Mouse (Mus musculus) Muller cell, postnatal 12 days (primary cell): ENCODE measurements around the gene Ap1s3.
"Not testable (repeated sequence)": the region's sequence is repeated elsewhere in the genome, so short reads cannot be mapped to it uniquely, and the experiment has no call there.

Source experiments
- DNase-seq: peaks from one replicate; pipeline ENCODE4 v3.0.0-alpha.2; 2015; ENCODE audit errors: inconsistent ontology term

Gene Ap1s3

DNA sequence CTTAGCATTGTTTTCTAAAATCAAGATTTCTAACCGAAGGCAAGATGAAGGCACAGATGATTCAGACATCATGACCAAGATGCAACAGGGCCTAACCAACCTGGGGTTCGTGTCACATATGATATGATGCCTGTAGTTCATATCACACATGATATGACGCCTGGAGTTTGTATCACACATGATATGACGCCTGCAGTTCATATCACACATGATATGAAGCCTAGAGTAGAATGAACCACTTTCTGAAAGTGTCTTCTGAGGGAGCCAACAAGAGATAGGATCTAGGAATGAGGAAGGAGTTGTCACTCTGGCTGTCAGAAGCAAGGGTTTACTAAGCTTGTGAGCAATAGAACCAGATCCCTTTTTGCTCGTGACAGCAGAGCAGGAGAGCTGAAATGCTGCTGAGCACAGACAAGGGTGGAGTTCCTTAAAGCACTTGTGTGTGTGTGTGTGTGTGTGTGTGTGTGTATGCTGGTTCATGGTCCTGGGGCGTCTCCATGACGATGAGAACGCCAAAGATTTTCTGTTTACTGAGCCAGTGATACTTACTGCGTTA lies 2.3 kb downstream of the Ap1s3 start:
- no peak for DNase-seq

GRCm38 (mm10) chr1:79664911-79665310 lies 6.9 kb downstream of the Ap1s3 start:
- DNase-seq = no peak

- DNase-seq = no peak
Observed at GRCm38 (mm10) chr1:79659598-79659997, 12.2 kb downstream of the Ap1s3 start.

- DNase-seq = no peak
Observed at GRCm38 (mm10) chr1:79657411-79657810, 14.4 kb downstream of the Ap1s3 start.

DNA sequence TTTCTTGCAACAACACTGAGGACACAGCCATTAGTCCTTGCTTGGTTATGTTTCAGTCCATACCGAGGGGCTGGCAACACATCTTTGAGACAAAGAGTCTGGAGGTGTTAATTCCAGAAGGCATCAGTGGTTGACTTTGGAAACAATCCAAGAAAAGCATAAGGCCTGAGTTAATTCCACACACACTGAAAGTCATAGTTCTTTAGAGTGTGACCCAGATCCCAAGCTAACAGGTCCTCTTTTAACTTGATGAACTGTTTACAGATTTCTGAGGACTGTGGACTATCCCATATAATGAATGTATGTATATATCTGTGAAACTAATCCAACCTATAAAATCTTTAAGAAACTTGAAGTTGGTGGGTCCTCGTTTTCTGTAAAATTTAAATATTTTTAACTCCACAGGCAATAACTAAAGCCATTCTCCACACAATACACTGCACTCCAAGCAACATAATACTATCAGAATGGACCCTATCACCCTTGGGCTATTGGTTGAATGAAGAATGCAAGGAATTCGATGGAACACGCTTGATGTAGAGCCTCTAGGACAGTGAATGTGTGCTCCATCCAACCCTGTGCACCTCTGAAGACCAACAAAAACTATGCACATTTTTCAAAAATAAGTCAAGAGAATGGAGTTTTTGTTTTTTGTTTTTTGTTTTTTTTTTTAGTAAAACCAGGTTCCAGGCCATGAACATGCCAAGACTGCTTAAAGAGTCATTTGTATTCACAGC lies 15.8 kb downstream of the Ap1s3 start:
- peak; percentile 47 for DNase-seq

GRCm38 (mm10) chr1:79654948-79655347 lies 16.8 kb downstream of the Ap1s3 start:
- no peak for DNase-seq

DNA sequence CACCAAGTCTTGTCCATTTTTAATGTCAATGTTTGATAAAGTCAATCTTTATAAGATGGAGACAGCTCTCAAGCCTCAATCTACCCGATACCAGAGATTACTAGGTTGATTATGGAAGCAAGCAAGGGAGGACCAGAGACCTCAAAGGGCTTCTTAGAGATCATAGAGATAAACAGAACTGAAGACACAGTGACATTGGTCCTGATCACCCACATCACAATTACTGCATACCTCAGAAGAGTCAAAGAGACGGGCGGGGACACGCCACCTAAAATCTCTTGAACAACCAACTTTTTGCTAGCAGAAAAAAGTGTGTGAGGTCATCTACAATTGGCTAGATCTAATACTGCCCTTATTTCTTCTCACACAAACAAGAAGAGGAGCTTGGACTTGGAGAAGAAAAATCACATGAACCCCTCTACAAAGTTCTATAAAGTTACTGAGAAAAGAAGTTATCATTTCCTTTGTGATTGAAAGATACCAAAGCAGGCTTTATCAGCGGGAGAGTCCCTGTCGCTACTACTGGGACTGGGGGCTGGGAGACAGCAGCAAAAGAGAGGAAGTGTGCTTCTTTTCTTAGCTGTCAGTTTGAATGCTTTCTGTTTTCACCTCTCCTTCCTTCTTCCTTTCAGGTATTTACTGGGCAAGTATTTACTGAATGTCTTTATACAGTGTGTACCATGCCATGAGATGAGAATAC lies 28.2 kb downstream of the Ap1s3 start:
- no peak for DNase-seq

DNA sequence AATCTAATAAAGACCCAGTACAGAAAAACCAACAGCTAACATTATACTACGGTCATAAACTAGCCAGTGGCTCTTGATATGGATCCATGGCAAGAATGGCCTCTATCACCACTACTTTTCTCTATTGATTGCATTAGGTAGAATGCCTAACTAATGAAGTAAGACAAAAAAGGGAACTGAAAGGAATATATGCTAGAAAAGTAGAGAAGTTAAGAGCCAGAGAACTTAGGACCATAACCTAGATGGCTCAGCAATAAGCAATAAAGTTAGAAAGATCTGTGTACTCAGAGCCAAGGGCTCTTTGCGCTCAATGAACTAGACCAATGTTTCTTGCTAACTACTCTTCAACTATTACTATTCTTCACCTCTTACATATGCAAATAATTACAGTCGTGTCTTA lies 29.1 kb downstream of the Ap1s3 start:
- no peak for DNase-seq

- no peak for DNase-seq
Observed at GRCm38 (mm10) chr1:79641355-79641754, 30.4 kb downstream of the Ap1s3 start.

DNA sequence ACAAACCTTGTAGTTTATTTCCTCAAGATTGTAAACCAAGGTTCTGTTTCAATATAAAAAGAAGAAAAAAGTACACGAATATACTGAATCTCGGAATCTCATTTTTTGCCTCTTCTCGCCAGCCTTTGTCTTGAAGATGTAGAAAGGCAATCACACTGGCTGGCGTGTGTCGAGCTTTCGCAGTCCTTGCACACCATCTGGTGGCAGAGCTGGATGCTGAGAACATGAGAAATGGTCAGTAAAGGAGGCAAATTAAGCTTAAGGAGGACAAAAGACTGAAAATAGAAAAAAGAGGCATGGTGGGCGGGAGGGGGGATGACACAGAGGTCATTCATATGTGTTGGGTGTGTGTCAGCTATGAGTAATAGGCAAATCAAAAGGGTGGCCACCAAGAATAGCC lies 31.6 kb downstream of the Ap1s3 start:
- peak; percentile 74 for DNase-seq

GRCm38 (mm10) chr1:79639683-79640082 lies 32.1 kb downstream of the Ap1s3 start:
- DNase-seq = no peak

GRCm38 (mm10) chr1:79639107-79639506 lies 32.7 kb downstream of the Ap1s3 start:
- DNase-seq = no peak

GRCm38 (mm10) chr1:79637768-79638167 lies 34.0 kb downstream of the Ap1s3 start:
- DNase-seq = no peak

- no peak for DNase-seq
Observed at GRCm38 (mm10) chr1:79631521-79631920, 40.3 kb downstream of the Ap1s3 start.

GRCm38 (mm10) chr1:79629726-79630125 lies 42.0 kb downstream of the Ap1s3 start:
- no peak for DNase-seq

- DNase-seq = no peak
Observed at GRCm38 (mm10) chr1:79626140-79626539, 45.6 kb downstream of the Ap1s3 start.

DNA sequence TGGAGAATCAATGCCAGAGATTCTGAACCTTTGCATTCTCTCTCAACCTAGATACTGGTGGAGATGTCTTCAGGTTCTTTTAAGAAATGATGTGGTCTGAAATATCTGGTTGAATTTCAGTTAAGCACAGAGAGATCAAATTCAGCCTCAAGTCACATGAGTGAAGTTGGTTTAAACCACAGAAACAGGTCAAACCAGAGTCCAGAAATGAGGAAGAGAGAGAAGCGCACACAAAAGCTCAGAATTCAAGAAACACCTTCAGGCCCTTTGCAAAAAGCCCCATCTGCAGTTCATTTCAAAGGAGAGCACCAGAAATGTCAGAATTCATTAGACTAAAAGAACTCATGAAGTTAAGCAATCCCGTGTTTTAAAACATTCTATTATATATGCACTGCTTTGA lies 52.3 kb downstream of the Ap1s3 start:
- DNase-seq = no peak

GRCm38 (mm10) chr1:79616492-79616891 lies 55.3 kb downstream of the Ap1s3 start:
- DNase-seq = peak; percentile 78

DNA sequence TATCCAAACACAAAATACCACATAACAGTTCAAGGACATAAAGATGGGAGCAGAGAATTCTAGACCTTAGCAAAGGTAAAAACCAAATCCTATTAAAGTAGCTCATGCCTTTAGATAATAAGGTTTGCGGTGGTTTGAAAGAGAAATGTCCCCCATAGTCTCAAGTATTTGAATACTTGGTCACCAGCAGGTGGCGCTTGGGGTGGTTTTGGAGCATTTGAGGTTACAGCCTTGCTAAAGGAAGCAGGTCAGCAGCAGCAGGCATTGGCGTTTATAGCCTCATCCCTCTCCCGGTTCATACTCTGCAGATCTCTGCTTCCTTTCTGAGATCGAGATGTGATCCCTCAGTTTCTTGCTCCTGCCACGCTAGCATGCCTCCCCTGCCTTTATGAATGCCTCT lies 57.3 kb downstream of the Ap1s3 start:
- no peak for DNase-seq

GRCm38 (mm10) chr1:79611271-79611670 lies 60.5 kb downstream of the Ap1s3 start:
- not testable (repeated sequence) for DNase-seq

DNA sequence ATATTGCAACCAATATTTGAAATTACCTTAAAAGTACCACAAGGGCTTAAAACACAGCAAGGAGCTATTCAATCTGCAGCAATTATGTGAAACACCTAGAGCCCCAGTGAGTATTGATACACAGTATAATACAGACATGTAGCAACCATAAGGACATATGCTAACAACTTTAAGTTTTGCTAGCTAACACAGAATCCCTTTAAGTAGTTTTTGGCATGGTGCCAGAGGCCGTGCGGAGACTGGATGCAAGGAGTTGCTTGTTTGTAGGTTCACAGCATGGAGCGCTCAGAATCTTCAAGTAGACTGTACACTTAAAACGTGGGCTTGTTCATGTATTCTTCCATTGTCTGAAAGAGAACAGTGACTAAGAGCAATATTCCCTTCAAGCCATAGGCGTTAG lies 62.9 kb downstream of the Ap1s3 start:
- not testable (repeated sequence) for DNase-seq

DNA sequence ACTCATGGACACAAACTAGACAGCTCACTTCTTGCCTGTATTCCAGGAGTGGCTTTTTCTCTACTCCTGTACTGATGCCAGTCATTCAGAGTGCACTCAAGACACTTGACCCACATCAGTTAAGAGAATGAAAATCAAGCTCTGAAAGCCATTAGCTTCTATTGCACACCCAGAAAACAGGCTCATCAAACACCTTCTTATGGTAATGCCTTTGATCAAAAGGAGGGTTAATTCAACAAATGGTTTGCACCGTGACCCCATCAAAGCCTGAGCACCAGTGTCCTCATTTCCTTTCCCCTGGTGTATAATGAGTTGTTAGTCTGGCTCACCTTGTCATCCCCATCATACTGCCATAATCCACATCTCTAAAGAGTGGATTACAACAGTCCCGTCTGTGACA lies 69.3 kb downstream of the Ap1s3 start:
- no peak for DNase-seq
